Mouse (Mus musculus): ENCODE results near the gene Nr4a1.

The Nr4a1 gene

GRCm38 (mm10) chr15:101286129-101286770 lies 32.2 kb downstream of the Nr4a1 start:
- peak; percentile 36 to 47 for DNase-seq (ENCODE audit: low spot score in 2 of 2)

GRCm38 (mm10) chr15:101287361-101287760 lies 33.3 kb downstream of the Nr4a1 start:
- no peak for DNase-seq (ENCODE audit: low spot score in 2 of 2)

GRCm38 (mm10) chr15:101290354-101290753 lies 36.3 kb downstream of the Nr4a1 start:
- DNase-seq (ENCODE audit: low spot score in 2 of 2): no peak

- no peak for DNase-seq (ENCODE audit: low spot score in 2 of 2)
Measured at GRCm38 (mm10) chr15:101292012-101292411, 37.9 kb downstream of the Nr4a1 start.

GRCm38 (mm10) chr15:101293025-101293621 lies 39.1 kb downstream of the Nr4a1 start, which contains the start of gene 6030408B16Rik:
TSS of gene 6030408B16Rik (plus strand) at chr15:101293212.
- no peak for DNase-seq (ENCODE audit: low spot score in 2 of 2)

GRCm38 (mm10) chr15:101294028-101294894 lies 40.2 kb downstream of the Nr4a1 start:
- DNase-seq (ENCODE audit: low spot score in 2 of 2): no peak

GRCm38 (mm10) chr15:101295106-101295505 lies 41.0 kb downstream of the Nr4a1 start:
- DNase-seq (ENCODE audit: low spot score in 2 of 2): no peak

- no peak for DNase-seq (ENCODE audit: low spot score in 2 of 2)
Measured at GRCm38 (mm10) chr15:101295616-101296015, 41.5 kb downstream of the Nr4a1 start.

- no peak for DNase-seq (ENCODE audit: low spot score in 2 of 2)
Measured at GRCm38 (mm10) chr15:101296091-101296490, 42.0 kb downstream of the Nr4a1 start.

GRCm38 (mm10) chr15:101297988-101298387 lies 43.9 kb downstream of the Nr4a1 start:
- DNase-seq (ENCODE audit: low spot score in 2 of 2): no peak

GRCm38 (mm10) chr15:101298550-101298949 lies 44.5 kb downstream of the Nr4a1 start:
- no peak for DNase-seq (ENCODE audit: low spot score in 2 of 2)

GRCm38 (mm10) chr15:101299480-101299960 lies 45.5 kb downstream of the Nr4a1 start:
- DNase-seq (ENCODE audit: low spot score in 2 of 2): no peak

- DNase-seq (ENCODE audit: low spot score in 2 of 2): no peak
Measured at GRCm38 (mm10) chr15:101300128-101300527, 46.1 kb downstream of the Nr4a1 start.

- DNase-seq (ENCODE audit: low spot score in 2 of 2): no peak
Measured at GRCm38 (mm10) chr15:101302201-101302600, 48.1 kb downstream of the Nr4a1 start.

GRCm38 (mm10) chr15:101303830-101304229 lies 49.8 kb downstream of the Nr4a1 start:
- no peak for DNase-seq (ENCODE audit: low spot score in 2 of 2)

- no peak for DNase-seq (ENCODE audit: low spot score in 2 of 2)
Measured at GRCm38 (mm10) chr15:101306459-101306858, 52.4 kb downstream of the Nr4a1 start.

- DNase-seq (ENCODE audit: low spot score in 2 of 2): no peak
Measured at GRCm38 (mm10) chr15:101308440-101309348, 54.6 kb downstream of the Nr4a1 start.

- no peak for DNase-seq (ENCODE audit: low spot score in 2 of 2)
Measured at GRCm38 (mm10) chr15:101309493-101309892, 55.4 kb downstream of the Nr4a1 start.

- no peak for DNase-seq (ENCODE audit: low spot score in 2 of 2)
Measured at GRCm38 (mm10) chr15:101311087-101311770, 57.2 kb downstream of the Nr4a1 start.

GRCm38 (mm10) chr15:101312006-101312405 lies 57.9 kb downstream of the Nr4a1 start:
- DNase-seq (ENCODE audit: low spot score in 2 of 2): no peak

- DNase-seq (ENCODE audit: low spot score in 2 of 2): no peak
Measured at GRCm38 (mm10) chr15:101315378-101315777, 61.3 kb downstream of the Nr4a1 start.

Data from natural killer cell, adult 2 months (primary cell).